Mouse (Mus musculus): ENCODE data around the gene Clps. TPM values are rescaled to one million over a fixed set of nuclear protein-coding genes. Genes with fewer than 3 reads are reported as not detected.

The Clps gene
- total and polyA plus RNA-seq, 3 experiments = not detected

- Histone ChIP-seq H3K4me2 (ENCODE audit: insufficient read depth, low read depth, poor library complexity, severe bottlenecking) (no peak overlapping the region), H3K27ac (ENCODE audit: insufficient read depth, low read depth) (no peak overlapping the region), H3K9me3 (replicated peaks; ENCODE audit: low read length) (peaks cover 3% of the 10 kb centered on the region), H3K79me2 (replicated peaks; ENCODE audit: control insufficient read depth, extremely low read depth, insufficient read depth, poor library complexity, severe bottlenecking) (no peaks in the 10 kb centered on the region), H3K4me3 (replicated peaks in 1 of 3; ENCODE audit: low read depth in 2 of 3, low read length in 2 of 3, poor library complexity in 1 of 3) (no peak overlapping the region), H3K4me1 (ENCODE audit: control insufficient read depth in 1 of 2, insufficient read depth in 2 of 2) (peaks cover 20 to 76% of the 10 kb centered on the region in 2 experiments), H3K9ac (ENCODE audit: insufficient read depth, low read depth) (no peak overlapping the region), H3K36me3 (replicated peaks in 1 of 2; ENCODE audit: control insufficient read depth in 1 of 2, insufficient read depth in 1 of 2, low read length in 1 of 2) (no peaks in the 10 kb centered on the region), H3K27me3 (replicated peaks) (peaks cover 5% of the 10 kb centered on the region)
- peak; percentile 57 for TF ChIP-seq ZKSCAN1 (IDR thresholded peaks at IDR 0.05; ENCODE audit: borderline replicate concordance, low read depth, low read length)
- no peak for TF ChIP-seq SIN3A (IDR thresholded peaks at IDR 0.05; ENCODE audit: low read length)
- no peak for TF ChIP-seq TCF12 (IDR thresholded peaks at IDR 0.05; ENCODE audit: low read depth, low read length)
- no peak for TF ChIP-seq CTCF (conservative IDR thresholded peaks at IDR 0.05 in 1 of 2, IDR thresholded peaks at IDR 0.05 in 1 of 2; ENCODE audit: low read depth in 2 of 2, low read length in 2 of 2)
- TF ChIP-seq CHD2 (IDR thresholded peaks at IDR 0.05; ENCODE audit: low read length) = no peak
- TF ChIP-seq MEF2A (IDR thresholded peaks at IDR 0.05; ENCODE audit: borderline replicate concordance, low read depth, low read length) = no peak
- no peak for TF ChIP-seq MAX (IDR thresholded peaks at IDR 0.05; ENCODE audit: low read length)
- dilution Hi-C loops (cut with MboI; ENCODE audit: extremely low pct_ligation_motif_present, extremely low pct_unique_long_range_greater_than_20kb, low sequenced_read_pairs) = no loop called here
- in situ Hi-C loops (cut with MboI; ENCODE audit: low pct_ligation_motif_present, low pct_unique_long_range_greater_than_20kb, low sequenced_read_pairs) = loop anchor here (25.0 kb wide), 1 partner anchor 301 kb away; the partner anchor contains the start of gene Def6
- no peak for DNase-seq (ENCODE audit: extremely low read depth)
These were observed 47.2 kb downstream of the Clps start for GRCm38 (mm10) chr17:28513337-28513736.

DNA sequence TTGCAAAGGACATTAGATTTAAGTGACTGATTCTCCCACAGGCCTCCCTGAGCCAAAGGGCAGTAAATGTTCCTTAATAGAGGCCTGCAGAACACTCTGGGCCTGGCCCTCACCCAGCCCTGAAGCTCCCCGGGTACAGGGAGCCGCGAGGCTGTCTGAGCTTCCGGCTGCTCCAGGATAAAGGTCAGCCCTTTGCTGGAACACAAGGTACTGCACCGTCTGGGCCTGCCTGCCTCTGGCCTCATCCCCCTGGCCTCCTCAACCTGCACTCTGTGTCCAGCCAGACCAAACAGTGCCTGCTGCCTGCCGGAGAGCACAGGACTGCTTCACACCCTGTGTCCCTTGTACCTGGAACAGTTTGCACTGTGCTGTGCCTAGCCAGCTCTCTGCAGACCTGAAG, 47.9 kb downstream of the Clps start:
- H3K9ac ChIP-seq (ENCODE audit: insufficient read depth, low read depth) = no peak overlapping the region
- H3K4me2 ChIP-seq (ENCODE audit: insufficient read depth, low read depth, poor library complexity, severe bottlenecking) = no peak overlapping the region
- DNase-seq (ENCODE audit: extremely low read depth) = no peak
- no peaks in the 10 kb centered on the region for H3K79me2 ChIP-seq (replicated peaks; ENCODE audit: control insufficient read depth, extremely low read depth, insufficient read depth, poor library complexity, severe bottlenecking)
- no peak overlapping the region for H3K27ac ChIP-seq (ENCODE audit: insufficient read depth, low read depth)
- in situ Hi-C loops (cut with MboI; ENCODE audit: low pct_ligation_motif_present, low pct_unique_long_range_greater_than_20kb, low sequenced_read_pairs) = loop anchor here (25.0 kb wide), 1 partner anchor 300 kb away; the partner anchor contains the start of gene Def6
- dilution Hi-C loops (cut with MboI; ENCODE audit: extremely low pct_ligation_motif_present, extremely low pct_unique_long_range_greater_than_20kb, low sequenced_read_pairs) = no loop called here
- peaks cover 4% of the 10 kb centered on the region for H3K27me3 ChIP-seq (replicated peaks)
- peaks cover 20 to 72% of the 10 kb centered on the region in 2 experiments for H3K4me1 ChIP-seq (ENCODE audit: control insufficient read depth in 1 of 2, insufficient read depth in 2 of 2)
- H3K4me3 ChIP-seq (replicated peaks in 1 of 3; ENCODE audit: low read depth in 2 of 3, low read length in 2 of 3, poor library complexity in 1 of 3) = no peak overlapping the region
- TF ChIP-seq JUN (IDR thresholded peaks at IDR 0.05; ENCODE audit: insufficient read depth, low read depth, low read length) (no peak), SMC3 (IDR thresholded peaks at IDR 0.05; ENCODE audit: low read depth, low read length) (no peak), ZMIZ1 (IDR thresholded peaks at IDR 0.05; ENCODE audit: low read depth, low read length) (no peak), GABPA (IDR thresholded peaks at IDR 0.05; ENCODE audit: insufficient replicate concordance, low read depth, low read length) (no peak), E2F4 (IDR thresholded peaks at IDR 0.05; ENCODE audit: insufficient replicate concordance, low read depth, low read length) (no peak), POLR2A (IDR thresholded peaks at IDR 0.05; ENCODE audit: low read depth, low read length) (no peak), HCFC1 (IDR thresholded peaks at IDR 0.05; ENCODE audit: low read depth, low read length) (no peak), BHLHE40 (IDR thresholded peaks at IDR 0.05; ENCODE audit: low read depth, low read length) (no peak), NRF1 (IDR thresholded peaks at IDR 0.05; ENCODE audit: low read depth, low read length) (no peak), TBP (conservative IDR thresholded peaks at IDR 0.05; ENCODE audit: low read depth, low read length) (no peak), RCOR1 (conservative IDR thresholded peaks at IDR 0.05; ENCODE audit: low read depth, low read length) (no peak), ZNF384 (IDR thresholded peaks at IDR 0.05; ENCODE audit: low read depth, low read length) (no peak), NELFE (IDR thresholded peaks at IDR 0.05; ENCODE audit: low read depth, low read length) (no peak)
- no peaks in the 10 kb centered on the region for H3K36me3 ChIP-seq (replicated peaks in 1 of 2; ENCODE audit: control insufficient read depth in 1 of 2, insufficient read depth in 1 of 2, low read length in 1 of 2)
- H3K9me3 ChIP-seq (replicated peaks; ENCODE audit: low read length) = peaks cover 3% of the 10 kb centered on the region
